In genomic region chr10:79612192-79613135, GRCm38 (mm10) we compare ENCODE assay signal across 10 mouse cellular contexts. TPM values are rescaled to one million over a fixed set of nuclear protein-coding genes. Genes with fewer than 3 reads are reported as not detected.
A peak's percentile ranks its signal among the peaks of the same experiment; 100 is the strongest.
DNase-seq lines count a peak whose midpoint lies in the region; ATAC-seq lines count a peak whose summit lies in the region.
"Had no signal": no experiment of that assay in that cellular context is flagged by ENCODE, and none has a peak within 500 bp of the region (broad histone marks: within the 10 kb centered on the region; RNA-seq: fewer than 3 reads in every experiment).

No protein-coding gene starts in this region.

- H3K27me3 ChIP-seq in kidney, embryonic 14.5 days (ENCODE audit: control insufficient read depth, insufficient read depth, low read length), result peaks cover 22% of the 10 kb centered on the region
- H3K27me3 ChIP-seq in heart, embryonic 16.5 days (ENCODE audit: control insufficient read depth, insufficient read depth, low read length), result peaks cover 42% of the 10 kb centered on the region

- H3K9me3 ChIP-seq in kidney, embryonic 14.5 days (ENCODE audit: control insufficient read depth, low read length), result no peaks in the 10 kb centered on the region
- no peaks in the 10 kb centered on the region for H3K9me3 ChIP-seq in heart, embryonic 16.5 days (replicated peaks; ENCODE audit: control insufficient read depth, low read length)

- H3K36me3 ChIP-seq in kidney, embryonic 14.5 days (ENCODE audit: control insufficient read depth, insufficient read depth, low read length), result no peaks in the 10 kb centered on the region
- H3K36me3 ChIP-seq in heart, embryonic 16.5 days (ENCODE audit: control insufficient read depth, insufficient read depth), result no peaks in the 10 kb centered on the region

- ATAC-seq in kidney, embryonic 14.5 days (ENCODE audit: low FRiP score, low TSS enrichment), result no peak
- peak; percentile 30 for ATAC-seq in common myeloid progenitor, adult 5-6 weeks (replicated peaks; ENCODE audit: low read depth, poor library complexity, severe bottlenecking)
- ATAC-seq in heart, embryonic 16.5 days (replicated peaks; ENCODE audit: extremely low read depth, insufficient read depth, low FRiP score), result no peak
- ATAC-seq: Patski had no signal

- peak overlapping the region; percentile 18; the same call in 1 of the 2 replicates for H3K9ac ChIP-seq in kidney, embryonic 14.5 days (ENCODE audit: low read depth, low read length)
- H3K9ac ChIP-seq in heart, embryonic 16.5 days (ENCODE audit: low read length), result no peak overlapping the region

- no peak overlapping the region for H3K27ac ChIP-seq in kidney, embryonic 14.5 days (ENCODE audit: low read depth, low read length)
- H3K27ac ChIP-seq in heart, embryonic 16.5 days (ENCODE audit: low read length), result no peak overlapping the region

- no peak for DNase-seq in kidney, postnatal 25 days
- peak; percentile 58 for DNase-seq in mesoderm, embryonic 11.5 days (ENCODE audit: low read depth, low spot score)
- DNase-seq in frontal cortex, postnatal 25 days (ENCODE audit: low spot score in 2 of 2), result no peak
- DNase-seq in ovary, postnatal 14 days (ENCODE audit: low spot score), result no peak
- no peak for DNase-seq in left cerebral cortex, postnatal 25 days (ENCODE audit: low spot score in 2 of 2)

- 10% methylated on average over 51 of the region's 51 CpGs for WGBS in kidney, embryonic 14.5 days
- WGBS in heart, embryonic 16.5 days, result 10% methylated on average over 51 of the region's 51 CpGs

- intact Hi-C loops in left cerebral cortex, postnatal 25 days (cut with DNase I), result no loop called here

- H3K4me2 ChIP-seq in kidney, embryonic 14.5 days (replicated peaks; ENCODE audit: low read depth, low read length), result peak overlapping the region; percentile 32
- peak overlapping the region; percentile 45; the same call in 1 of the 2 replicates for H3K4me2 ChIP-seq in heart, embryonic 16.5 days (ENCODE audit: low read depth, low read length)

- peak overlapping the region; percentile 54 for H3K4me3 ChIP-seq in kidney, embryonic 14.5 days (ENCODE audit: low read length)
- H3K4me3 ChIP-seq in heart, embryonic 16.5 days (ENCODE audit: low read length), result peak overlapping the region; percentile 18; the same call in 1 of the 2 replicates

- peaks cover 14% of the 10 kb centered on the region for H3K4me1 ChIP-seq in kidney, embryonic 14.5 days (ENCODE audit: control insufficient read depth, insufficient read depth, low read length)
- H3K4me1 ChIP-seq in heart, embryonic 16.5 days (ENCODE audit: control insufficient read depth, insufficient read depth, low read length), result peaks cover 18% of the 10 kb centered on the region

RNA-seq across cellular contexts. Expression of gene C2cd4c, which starts 1.4 kb away (rescaled TPM):
- not detected in 2 replicates for polyA plus RNA-seq in kidney, embryonic 14.5 days (2014; fragmentation: Nextera tagmentation; extraction: Ambion mirVana)
- total RNA-seq in common myeloid progenitor, adult 5-6 weeks (2017), result not detected in 2 replicates
- 0.05 TPM in 1 of 2 replicates, not detected in the other for polyA plus RNA-seq in heart, embryonic 16.5 days (2015; fragmentation: Nextera tagmentation; extraction: Ambion mirVana)
- total RNA-seq in left cerebral cortex, postnatal 25 days (2021), result 10 to 100 TPM; 15.2 to 18.6 TPM
- polyA plus RNA-seq: Patski had no signal

RNA-seq across cellular contexts. Expression of gene Shc2, which starts 25.3 kb away (rescaled TPM):
- polyA plus RNA-seq in kidney, embryonic 14.5 days (2014; fragmentation: Nextera tagmentation; extraction: Ambion mirVana), result 6.9 and 8.5 TPM in 2 replicates
- total RNA-seq in common myeloid progenitor, adult 5-6 weeks (2017), result not detected in 2 replicates
- 2.0 and 2.6 TPM in 2 replicates for polyA plus RNA-seq in heart, embryonic 16.5 days (2015; fragmentation: Nextera tagmentation; extraction: Ambion mirVana)
- total RNA-seq in left cerebral cortex, postnatal 25 days (2021), result 10 to 100 TPM; 42.2 to 44.4 TPM

RNA-seq across cellular contexts. Expression of gene Theg, which starts 25.3 kb away (rescaled TPM):
- not detected in 2 replicates for polyA plus RNA-seq in kidney, embryonic 14.5 days (2014; fragmentation: Nextera tagmentation; extraction: Ambion mirVana)
- total RNA-seq in common myeloid progenitor, adult 5-6 weeks (2017), result not detected in 2 replicates
- polyA plus RNA-seq in heart, embryonic 16.5 days (2015; fragmentation: Nextera tagmentation; extraction: Ambion mirVana), result not detected in 2 replicates
- total RNA-seq in left cerebral cortex, postnatal 25 days (2021), result not detected
- polyA plus RNA-seq: large intestine, adult 2 months; Patski had no signal

RNA-seq across cellular contexts. Expression of gene Odf3l2, which starts 33.1 kb away (rescaled TPM):
- not detected in 2 replicates for polyA plus RNA-seq in kidney, embryonic 14.5 days (2014; fragmentation: Nextera tagmentation; extraction: Ambion mirVana)
- total RNA-seq in common myeloid progenitor, adult 5-6 weeks (2017), result not detected in 2 replicates
- not detected in 2 replicates for polyA plus RNA-seq in heart, embryonic 16.5 days (2015; fragmentation: Nextera tagmentation; extraction: Ambion mirVana)
- total RNA-seq in left cerebral cortex, postnatal 25 days (2021), result under 1 TPM; 0.34 to 0.57 TPM
- polyA plus RNA-seq: Patski had no signal

RNA-seq across cellular contexts. Expression of gene Madcam1, which starts 51.9 kb away (rescaled TPM):
- 2.6 and 3.6 TPM in 2 replicates for polyA plus RNA-seq in kidney, embryonic 14.5 days (2014; fragmentation: Nextera tagmentation; extraction: Ambion mirVana)
- not detected in 2 replicates for total RNA-seq in common myeloid progenitor, adult 5-6 weeks (2017)
- polyA plus RNA-seq in heart, embryonic 16.5 days (2015; fragmentation: Nextera tagmentation; extraction: Ambion mirVana), result 1.4 and 1.8 TPM in 2 replicates
- total RNA-seq in left cerebral cortex, postnatal 25 days (2021), result not detected
- polyA plus RNA-seq: Patski had no signal

Comparison
In these comparisons a context has a peak if more than half of its experiments do, and no peak if none do; other contexts are left out.
1. RNA of gene C2cd4c, which starts 1.4 kb away (total RNA-seq): 15.2 to 18.6 TPM in left cerebral cortex, postnatal 25 days; not detected in common myeloid progenitor, adult 5-6 weeks; every median in the first group is over 10 times any median in the second.
2. RNA of gene Shc2, which starts 25.3 kb away (total RNA-seq): 42.2 to 44.4 TPM in left cerebral cortex, postnatal 25 days; not detected in common myeloid progenitor, adult 5-6 weeks; every median in the first group is over 10 times any median in the second.